Mouse (Mus musculus): ENCODE results near the gene Cep170. TPM values are rescaled to one million over a fixed set of nuclear protein-coding genes. Genes with fewer than 3 reads are reported as not detected.

Cep170 gene
- total RNA-seq (2023), result 31.0 TPM

GRCm38 (mm10) chr1:176814036-176814420 is at the start of gene Cep170:
Gene Cep170, minus strand, starts transcription at chr1:176814067.

DNA sequence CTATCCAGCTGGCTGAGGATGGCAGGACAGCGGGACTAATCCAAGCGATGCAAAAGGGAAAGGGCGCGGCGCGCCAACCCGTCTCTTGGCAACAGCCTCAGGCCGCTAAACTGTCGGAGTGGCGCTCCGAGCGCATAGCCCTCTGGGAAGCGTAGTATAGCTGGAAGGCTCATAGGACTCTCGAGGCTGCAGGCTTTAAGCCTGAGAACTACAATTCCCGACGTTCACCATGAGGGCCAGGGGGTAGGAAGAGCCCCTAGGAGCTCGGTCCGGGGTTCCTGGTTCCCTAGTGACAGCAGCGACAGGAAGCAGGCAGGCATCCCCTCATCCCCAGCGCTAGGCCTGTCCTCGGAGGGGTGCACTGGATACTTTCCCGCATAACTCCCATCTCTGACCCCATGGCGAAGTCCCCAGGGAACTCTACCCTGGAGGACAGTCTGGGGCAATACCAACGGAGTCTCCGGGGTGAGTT is 760 bp upstream of the Cep170 start, which contains the start of gene Sdccag8:
TSS of gene Sdccag8 (plus strand) at position 70 of the 472 bp plus-strand sequence.

Other genes starting within 250 kb of the Cep170 start
- 14.7 TPM for gene Sdccag8, start 593 bp upstream of the Cep170 start, total RNA-seq (2023)